Mouse (Mus musculus) liver, adult 2 months (tissue): Measurements from ENCODE around the gene Gm20767. TPM values are rescaled to one million over a fixed set of nuclear protein-coding genes. Genes with fewer than 3 reads are reported as not detected.
"Not testable (repeated sequence)": the region's sequence is repeated elsewhere in the genome, so short reads cannot be mapped to it uniquely, and the experiment has no call there.

Experiments used
- DNase-seq: peaks from one replicate; pipeline ENCODE4 v3.0.0-alpha.2; 2011; ENCODE audit warnings: low read depth, low spot score; ENCODE audit errors: extremely low read depth
- H3K27ac ChIP-seq: fragments of 200-500 bp; replicated peaks from 2 replicates; pipeline ENCODE4 v1.5.1; 2012; ENCODE audit warnings: low read depth, mild to moderate bottlenecking, control low read depth, inconsistent platforms, low read length; ENCODE audit not compliant: insufficient read depth
- H3K27me3 ChIP-seq: fragments of 200-500 bp; 2 replicates; pipeline ENCODE4 v1.6.1; 2012; ENCODE audit warnings: mild to moderate bottlenecking, moderate library complexity, low read length, inconsistent platforms; ENCODE audit not compliant: control insufficient read depth, insufficient read depth
- H3K36me3 ChIP-seq: fragments of 200-500 bp; 2 replicates; pipeline ENCODE4 v1.6.1; 2012; ENCODE audit warnings: low read length, inconsistent platforms; ENCODE audit not compliant: control insufficient read depth, insufficient read depth
- H3K4me1 ChIP-seq: fragments of 200-500 bp; 2 replicates; pipeline ENCODE4 v1.6.1; 2011; ENCODE audit warnings: low read length; ENCODE audit not compliant: control insufficient read depth, insufficient read depth
- H3K4me3 ChIP-seq: fragments of 200-500 bp; 2 replicates; pipeline ENCODE4 v1.5.1; 2011; ENCODE audit warnings: low read depth, mild to moderate bottlenecking, control low read depth, low read length, moderate library complexity; ENCODE audit not compliant: insufficient read depth
- H3K79me2 ChIP-seq: fragments of 200-500 bp; 2 replicates; pipeline ENCODE4 v1.6.1; 2012; ENCODE audit warnings: inconsistent platforms, mild to moderate bottlenecking, low read length, moderate library complexity; ENCODE audit not compliant: control insufficient read depth, insufficient read depth
- H3K9ac ChIP-seq: fragments of 200-500 bp; 2 replicates; pipeline ENCODE4 v1.6.1; 2012; ENCODE audit warnings: low read depth, mild to moderate bottlenecking, control low read depth, inconsistent platforms, low read length
- WGBS: fragments of 180-500 bp; shearing (Covaris S2); methylation state at CpG from one replicate; pipeline ENCODE4 v1.1.7; 2018; 5-methylcytosine and 5-hydroxymethylcytosine counted together
- polyA plus RNA-seq: library from polyadenylated mRNA; depleted of rRNA; stranded (reverse); fragments of >200 nt; gene quantifications from 2 replicates; pipeline ENCODE4 v1.2.3, GENCODE M21; 2012; rRNA removed
- total RNA-seq: library from RNA; depleted of rRNA; stranded (reverse); fragments of >200 nt; gene quantifications from 2 replicates; pipeline ENCODE4 v1.2.3, GENCODE M21; 2014; rRNA removed

Gm20767 gene
- total and polyA plus RNA-seq, 2 experiments, result not detected

DNA sequence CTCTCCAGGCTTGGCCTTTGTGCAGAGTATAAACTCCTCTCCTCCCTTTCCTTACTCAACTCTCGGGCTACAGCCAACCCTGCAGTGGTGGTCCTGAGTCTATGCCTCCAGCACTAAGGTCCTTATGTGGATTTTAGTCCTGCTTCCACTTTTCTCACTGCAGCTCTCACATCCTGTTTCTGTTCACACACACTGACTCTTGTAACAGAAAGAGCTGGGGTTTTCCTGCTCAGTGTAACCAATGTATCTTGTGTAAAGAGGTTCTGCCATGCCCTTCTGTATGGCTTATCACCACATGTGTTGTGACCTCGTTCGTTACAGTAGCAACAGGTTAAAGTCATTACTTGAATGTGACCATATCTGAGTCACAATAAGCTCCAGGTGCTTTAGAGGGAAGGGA is 10.5 kb downstream of the Gm20767 start:
- H3K79me2 ChIP-seq, H3K36me3 ChIP-seq, H3K4me3 ChIP-seq, H3K4me1 ChIP-seq, DNase-seq, H3K27me3 ChIP-seq, H3K27ac ChIP-seq, H3K9ac ChIP-seq: not testable (repeated sequence)
- 49% methylated on average over 3 of the region's 3 CpGs for WGBS

DNA sequence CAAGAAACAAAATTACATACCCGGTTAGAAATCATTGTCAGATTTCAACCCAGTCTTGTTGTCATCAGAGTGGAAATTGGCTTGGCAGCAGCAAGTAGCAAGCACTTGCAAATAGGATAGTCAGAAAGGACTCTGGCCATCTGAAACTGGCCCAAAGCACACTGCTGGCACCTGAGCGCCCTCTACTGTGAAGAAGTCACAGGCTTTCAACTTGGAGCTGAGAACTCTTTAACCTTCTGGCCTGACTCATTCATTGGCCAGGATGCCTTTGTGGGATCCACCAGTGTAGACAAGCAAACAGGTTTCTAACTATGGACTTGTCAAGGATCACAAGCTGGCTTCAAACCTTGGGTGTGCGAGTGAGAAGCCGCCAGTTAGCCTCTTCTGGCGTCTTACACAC is 28.3 kb downstream of the Gm20767 start:
- DNase-seq, result peak; percentile 0
- not testable (repeated sequence) for H3K4me3 ChIP-seq, H3K79me2 ChIP-seq, H3K4me1 ChIP-seq, H3K9ac ChIP-seq, H3K36me3 ChIP-seq, H3K27me3 ChIP-seq, H3K27ac ChIP-seq
- WGBS, result 52% methylated on average over 5 of the region's 5 CpGs

DNA sequence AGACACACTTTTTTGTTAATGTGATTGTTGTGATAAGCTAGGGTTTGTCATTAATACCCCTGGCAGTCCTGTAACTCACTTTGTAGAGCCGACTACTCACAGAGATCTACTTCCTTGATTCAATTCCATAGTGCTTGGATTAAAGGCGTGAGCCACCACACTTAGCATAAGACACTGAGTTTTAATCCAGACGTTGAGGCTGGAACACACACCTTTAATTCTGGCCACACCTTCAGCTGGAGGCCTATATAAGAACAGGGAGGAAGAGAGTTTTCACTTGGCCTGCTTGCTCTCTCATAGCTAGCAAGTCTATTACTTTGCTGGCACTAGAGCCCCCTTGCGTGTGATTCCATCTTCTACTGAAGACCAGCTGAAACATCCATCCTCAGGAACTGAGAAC is 32.1 kb downstream of the Gm20767 start, which contains the start of gene Gm21818:
TSS of gene Gm21818 (plus strand) at position 301 of the 400 bp plus-strand sequence.
- H3K4me3 ChIP-seq, H3K27me3 ChIP-seq, H3K9ac ChIP-seq, H3K36me3 ChIP-seq, DNase-seq, H3K79me2 ChIP-seq, H3K4me1 ChIP-seq, H3K27ac ChIP-seq: not testable (repeated sequence)
- WGBS, result 64% methylated on average over 4 of the region's 4 CpGs

DNA sequence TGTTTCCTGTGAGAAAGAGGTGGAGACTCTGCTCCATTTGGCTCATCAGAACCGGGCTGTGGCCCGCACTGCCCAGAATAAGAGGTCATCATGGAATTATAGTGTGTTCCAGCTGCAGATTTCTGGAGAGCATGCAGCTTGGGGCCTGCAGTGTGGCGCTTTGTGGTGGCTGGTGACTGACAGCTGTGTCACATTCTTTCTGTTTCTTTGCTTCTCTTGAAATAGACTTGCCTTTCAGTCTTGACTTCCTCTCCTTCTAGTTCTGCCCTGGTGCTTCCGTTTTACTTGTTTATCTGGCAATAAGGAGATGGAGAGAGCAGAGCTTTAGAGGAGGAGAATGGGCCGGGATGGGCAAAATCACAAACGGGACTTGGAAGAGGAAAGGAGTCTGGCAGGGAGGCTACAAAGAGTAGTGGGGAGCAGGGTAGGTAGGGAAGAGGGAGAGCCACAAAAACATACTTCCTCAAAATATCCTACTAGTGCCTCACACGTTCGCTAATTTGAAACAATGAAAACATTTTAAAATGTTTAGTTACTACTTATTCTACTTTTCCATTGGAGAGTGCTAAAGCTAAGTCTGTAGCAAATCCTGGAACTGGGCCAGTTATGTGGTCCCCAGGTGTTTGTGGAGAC is 56.3 kb downstream of the Gm20767 start:
- H3K4me1 ChIP-seq, DNase-seq, H3K79me2 ChIP-seq, H3K4me3 ChIP-seq, H3K27me3 ChIP-seq, H3K36me3 ChIP-seq, H3K9ac ChIP-seq, H3K27ac ChIP-seq: not testable (repeated sequence)
- 72% methylated on average over 7 of the region's 8 CpGs for WGBS

Other genes starting within 250 kb of the Gm20767 start
- gene Tcstv1, start 245.5 kb upstream of the Gm20767 start, total RNA-seq, result not detected in 2 replicates
- not detected in 2 replicates for gene Tcstv1, start 245.5 kb upstream of the Gm20767 start, polyA plus RNA-seq
- not detected in 2 replicates for gene Gm21761, start 211.0 kb upstream of the Gm20767 start, total RNA-seq
- not detected in 2 replicates for gene Gm21761, start 211.0 kb upstream of the Gm20767 start, polyA plus RNA-seq
- not detected in 2 replicates for gene B020031M17Rik, start 189.4 kb upstream of the Gm20767 start, total RNA-seq
- gene B020031M17Rik, start 189.4 kb upstream of the Gm20767 start, polyA plus RNA-seq, result not detected in 2 replicates
- not detected in 2 replicates for gene Gm36079, start 113.2 kb upstream of the Gm20767 start, total RNA-seq
- not detected in 2 replicates for gene Gm36079, start 113.2 kb upstream of the Gm20767 start, polyA plus RNA-seq
- 0.09 and 0.13 TPM in 2 replicates for gene Gm21188, start 88.1 kb upstream of the Gm20767 start, total RNA-seq
- not detected in 2 replicates for gene Gm21188, start 88.1 kb upstream of the Gm20767 start, polyA plus RNA-seq
- gene Gm21818, start 32.2 kb downstream of the Gm20767 start, total RNA-seq, result not detected in 2 replicates
- not detected in 2 replicates for gene Gm21818, start 32.2 kb downstream of the Gm20767 start, polyA plus RNA-seq
- gene Gm21762, start 75.7 kb downstream of the Gm20767 start, total RNA-seq, result 0.20 and 0.55 TPM in 2 replicates
- gene Gm21762, start 75.7 kb downstream of the Gm20767 start, polyA plus RNA-seq, result 0.18 TPM in 1 of 2 replicates, not detected in the other
- not detected in 2 replicates for gene Gm21731, start 98.9 kb downstream of the Gm20767 start, total RNA-seq
- not detected in 2 replicates for gene Gm21731, start 98.9 kb downstream of the Gm20767 start, polyA plus RNA-seq
- gene AF067061, start 122.9 kb downstream of the Gm20767 start, total RNA-seq, result 0.27 TPM in 1 of 2 replicates, not detected in the other
- not detected in 2 replicates for gene AF067061, start 122.9 kb downstream of the Gm20767 start, polyA plus RNA-seq
- gene BC147527, start 160.1 kb downstream of the Gm20767 start, total RNA-seq, result 0.18 and 0.47 TPM in 2 replicates
- gene BC147527, start 160.1 kb downstream of the Gm20767 start, polyA plus RNA-seq, result not detected in 2 replicates
- not detected in 2 replicates for gene Tcstv3, start 176.6 kb downstream of the Gm20767 start, total RNA-seq
- gene Tcstv3, start 176.6 kb downstream of the Gm20767 start, polyA plus RNA-seq, result not detected in 2 replicates